Mouse (Mus musculus): ENCODE results near the gene Klhl29. TPM values are rescaled to one million over a fixed set of nuclear protein-coding genes. Genes with fewer than 3 reads are reported as not detected.

Klhl29 gene
- polyA plus RNA-seq, 1 experiment from 2014 or later: 2.3 TPM

DNA sequence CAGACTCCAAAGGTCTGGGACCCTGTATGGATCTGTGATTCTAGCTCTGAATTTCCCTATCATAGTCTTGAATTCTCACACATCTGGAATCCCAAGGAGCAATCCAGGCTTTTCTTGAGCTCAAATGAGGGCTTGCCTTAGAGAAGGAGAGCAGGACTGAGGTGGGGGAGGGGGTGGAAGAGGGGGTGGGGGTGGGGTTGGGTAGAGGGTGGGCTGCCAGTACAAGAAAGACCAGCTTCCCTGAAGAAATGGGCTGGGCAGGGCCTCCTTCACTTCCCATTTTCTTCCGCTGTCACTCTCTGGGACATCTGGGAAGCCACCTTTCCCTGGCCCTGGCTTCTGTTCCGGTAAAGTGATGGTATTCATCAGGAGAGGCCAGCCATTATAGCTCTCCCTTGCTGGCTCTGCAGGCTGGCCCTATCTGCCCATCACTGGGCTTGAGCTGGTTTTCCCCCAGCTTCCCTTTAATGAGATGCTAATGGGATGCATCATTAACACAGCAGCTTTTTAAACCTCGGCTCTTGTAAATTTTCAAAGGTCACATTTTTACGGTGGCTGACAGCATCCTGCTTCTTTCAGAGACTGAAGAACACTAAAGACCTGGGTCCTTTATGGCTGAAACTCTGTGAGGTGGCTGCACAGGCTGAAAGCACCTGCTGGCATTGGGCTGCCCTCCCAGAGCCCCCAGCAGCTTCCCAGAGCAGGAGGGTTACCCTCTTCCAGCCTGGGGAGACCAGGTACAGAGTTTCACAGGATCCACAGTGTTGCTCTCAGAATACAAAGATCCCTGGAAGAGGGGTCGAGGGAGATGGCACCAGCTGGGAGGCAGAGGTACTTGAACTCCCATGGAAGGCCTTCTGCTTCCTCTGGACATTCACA, 231.3 kb downstream of the Klhl29 start:
- H3K27ac ChIP-seq: peak overlapping the region; percentile 33; the same call in 1 of the 2 replicates
- no peaks in the 10 kb centered on the region for H3K9me3 ChIP-seq
- 0 out of 2 replicates have a peak overlapping the region, but pooled peaks have one; percentile 19 for H3K9ac ChIP-seq
- H3K36me3 ChIP-seq: peaks cover 12% of the 10 kb centered on the region; the same call in 1 of the 2 replicates
- H3K27me3 ChIP-seq: no peaks in the 10 kb centered on the region
- H3K4me1 ChIP-seq: peaks cover 32% of the 10 kb centered on the region
- H3K4me2 ChIP-seq (replicated peaks): no peak overlapping the region
- 16% methylated on average over 5 of the region's 5 CpGs for whole genome bisulfite sequencing
- H3K4me3 ChIP-seq: no peak overlapping the region
- ATAC-seq (ENCODE audit: low FRiP score, low read depth): no peak

GRCm38 (mm10) chr12:5143224-5143623, 232.3 kb downstream of the Klhl29 start:
- no peak; the same call in 1 of the 2 replicates for ATAC-seq (ENCODE audit: low FRiP score, low read depth)
- Histone ChIP-seq H3K36me3 (peaks cover 7% of the 10 kb centered on the region; the same call in 1 of the 2 replicates), H3K4me2 (replicated peaks) (no peak overlapping the region), H3K27ac (peak overlapping the region; percentile 33), H3K9me3 (no peaks in the 10 kb centered on the region), H3K27me3 (no peaks in the 10 kb centered on the region), H3K4me3 (no peak overlapping the region), H3K4me1 (peaks cover 32% of the 10 kb centered on the region), H3K9ac (no peak overlapping the region)
- 45% methylated on average over 5 of the region's 5 CpGs for WGBS

DNA sequence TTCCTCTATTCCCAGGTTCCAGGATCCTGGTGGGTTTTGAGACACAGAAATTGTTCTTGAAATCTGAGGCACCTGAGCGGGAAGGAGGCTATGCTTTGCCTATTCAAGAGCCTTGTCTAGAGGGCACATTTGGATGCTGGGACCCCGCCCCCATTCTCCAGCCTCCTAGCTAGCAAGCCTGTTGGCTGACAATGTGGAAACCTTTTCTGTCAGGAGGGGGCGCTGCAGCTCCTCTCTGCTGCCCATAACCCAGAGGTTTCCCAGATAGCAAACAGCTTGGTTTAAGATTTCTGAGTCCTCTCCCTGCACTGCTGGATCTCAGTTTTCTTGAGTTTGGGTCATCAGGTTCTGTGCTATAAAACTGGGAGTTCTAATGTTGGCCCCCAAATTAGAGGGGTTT, 232.7 kb downstream of the Klhl29 start:
- peaks cover 7% of the 10 kb centered on the region; the same call in 1 of the 2 replicates for H3K36me3 ChIP-seq
- H3K9me3 ChIP-seq: no peaks in the 10 kb centered on the region
- H3K9ac ChIP-seq: no peak overlapping the region
- 11% methylated on average over 3 of the region's 3 CpGs for WGBS
- peak; percentile 72; the same call in 1 of the 2 replicates for ATAC-seq (ENCODE audit: low FRiP score, low read depth)
- peaks cover 32% of the 10 kb centered on the region for H3K4me1 ChIP-seq
- no peak overlapping the region for H3K4me2 ChIP-seq (replicated peaks)
- H3K27ac ChIP-seq: peak overlapping the region; percentile 33; the same call in 1 of the 2 replicates
- H3K27me3 ChIP-seq: no peaks in the 10 kb centered on the region
- no peak overlapping the region for H3K4me3 ChIP-seq

DNA sequence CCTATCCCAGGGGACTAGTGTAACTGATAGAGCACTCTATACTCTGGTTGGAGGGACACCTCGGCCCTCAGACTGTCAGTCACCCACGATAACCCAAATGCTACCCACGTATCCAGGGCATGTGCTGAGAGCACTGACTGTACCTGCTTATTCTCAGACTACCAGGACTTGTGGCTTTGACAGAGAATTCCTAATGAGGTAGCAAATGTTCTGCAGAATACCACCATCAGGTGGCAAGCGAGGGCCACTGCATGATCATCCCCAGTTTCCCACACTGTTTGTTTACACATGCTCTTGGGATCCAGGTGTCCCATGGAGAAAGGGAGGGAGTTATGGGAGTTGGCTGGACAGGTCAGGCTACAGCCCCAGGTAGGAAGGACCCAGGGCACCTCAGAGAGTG, 234.4 kb downstream of the Klhl29 start:
- peaks cover 29% of the 10 kb centered on the region for H3K4me1 ChIP-seq
- H3K27ac ChIP-seq: no peak overlapping the region
- H3K4me3 ChIP-seq: no peak overlapping the region
- no peaks in the 10 kb centered on the region for H3K9me3 ChIP-seq
- no peak for ATAC-seq (ENCODE audit: low FRiP score, low read depth)
- no peaks in the 10 kb centered on the region for H3K27me3 ChIP-seq
- WGBS: 60% methylated on average over 4 of the region's 4 CpGs
- H3K36me3 ChIP-seq: peaks cover 22% of the 10 kb centered on the region
- H3K4me2 ChIP-seq (replicated peaks): no peak overlapping the region
- H3K9ac ChIP-seq: no peak overlapping the region

DNA sequence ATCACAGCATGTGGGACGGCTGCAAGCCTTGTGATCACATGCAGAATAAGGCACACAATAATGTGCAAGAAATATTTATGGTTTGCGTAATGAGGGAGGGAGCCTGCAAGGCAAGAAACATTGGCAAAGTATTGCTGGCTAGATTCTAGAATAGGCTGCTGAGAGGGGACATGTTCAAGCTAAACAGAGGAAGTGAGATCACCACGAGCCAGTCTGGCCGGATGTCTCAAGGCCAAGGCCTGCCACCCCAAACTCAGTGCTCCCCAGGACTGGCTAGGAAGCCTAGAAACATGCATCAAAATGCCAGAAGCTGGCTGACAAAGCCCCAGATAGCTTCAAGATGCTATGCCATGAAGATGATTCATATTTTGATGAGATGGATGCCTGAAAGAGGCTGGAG, 236.2 kb downstream of the Klhl29 start:
- Histone ChIP-seq H3K9ac (no peak overlapping the region), H3K27me3 (no peaks in the 10 kb centered on the region), H3K4me2 (replicated peaks) (no peak overlapping the region), H3K4me1 (peaks cover 22% of the 10 kb centered on the region), H3K36me3 (peaks cover 31% of the 10 kb centered on the region), H3K4me3 (no peak overlapping the region), H3K9me3 (no peaks in the 10 kb centered on the region), H3K27ac (no peak overlapping the region)
- no peak for ATAC-seq (ENCODE audit: low FRiP score, low read depth)
- 64% methylated on average over 4 of the region's 4 CpGs for WGBS

DNA sequence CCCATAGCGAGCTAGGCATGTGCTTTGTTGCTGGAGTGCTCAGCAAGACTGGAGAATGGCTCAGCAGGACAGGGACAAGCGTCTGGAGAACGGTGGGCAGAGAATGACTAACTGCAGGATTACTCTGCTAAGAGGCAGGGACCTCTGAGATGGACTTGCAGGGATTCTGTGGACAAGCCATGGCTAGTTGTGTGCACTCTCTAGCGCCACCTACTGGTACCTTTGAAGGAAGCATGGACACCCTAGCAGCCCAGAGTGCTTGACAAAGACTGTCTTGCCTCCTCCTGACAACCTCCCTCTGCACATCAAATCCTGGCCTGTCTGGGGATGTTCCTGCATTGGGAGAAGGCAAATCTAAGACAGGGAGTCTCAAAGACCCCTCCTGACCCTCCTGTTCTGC, 239.2 kb downstream of the Klhl29 start:
- no peak for ATAC-seq (ENCODE audit: low FRiP score, low read depth)
- Histone ChIP-seq H3K27me3 (no peaks in the 10 kb centered on the region), H3K9me3 (no peaks in the 10 kb centered on the region), H3K4me2 (replicated peaks) (no peak overlapping the region), H3K4me3 (no peak overlapping the region), H3K27ac (no peak overlapping the region), H3K36me3 (peaks cover 41% of the 10 kb centered on the region), H3K4me1 (peaks cover 4% of the 10 kb centered on the region; the same call in 1 of the 2 replicates), H3K9ac (no peak overlapping the region)
- 31% methylated on average over 4 of the region's 4 CpGs for WGBS

GRCm38 (mm10) chr12:5129190-5129589, 246.3 kb downstream of the Klhl29 start:
- no peak overlapping the region for H3K9ac ChIP-seq
- 88% methylated on average over 4 of the region's 4 CpGs for WGBS
- H3K4me3 ChIP-seq: no peak overlapping the region
- H3K4me2 ChIP-seq (replicated peaks): no peak overlapping the region
- H3K9me3 ChIP-seq: no peaks in the 10 kb centered on the region
- no peaks in the 10 kb centered on the region for H3K27me3 ChIP-seq
- no peak overlapping the region for H3K27ac ChIP-seq
- ATAC-seq (ENCODE audit: low FRiP score, low read depth): no peak
- H3K4me1 ChIP-seq: no peaks in the 10 kb centered on the region
- peaks cover 42% of the 10 kb centered on the region for H3K36me3 ChIP-seq

DNA sequence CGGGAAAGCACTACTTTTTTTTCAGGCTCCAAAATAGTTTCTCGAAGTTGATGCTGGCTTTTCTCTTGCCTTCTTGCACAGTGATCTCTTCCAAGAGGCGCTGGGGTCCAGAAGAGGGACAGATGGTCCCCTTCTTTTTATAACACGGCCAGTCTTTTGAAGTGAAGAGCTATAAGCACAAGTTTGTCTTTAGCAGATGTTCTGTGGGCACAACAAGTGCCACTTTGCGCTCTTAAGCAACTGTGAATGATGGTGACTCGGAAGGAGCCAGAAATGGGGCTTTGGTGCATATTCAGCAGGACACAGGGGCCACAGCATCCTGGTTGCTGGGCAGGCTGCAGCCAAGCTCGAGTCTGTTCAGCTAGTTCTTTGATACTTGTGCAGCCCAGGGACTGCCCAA, 249.6 kb downstream of the Klhl29 start:
- Histone ChIP-seq H3K36me3 (peaks cover 32% of the 10 kb centered on the region), H3K4me2 (replicated peaks) (no peak overlapping the region), H3K9me3 (no peaks in the 10 kb centered on the region), H3K4me1 (no peaks in the 10 kb centered on the region), H3K9ac (no peak overlapping the region), H3K4me3 (no peak overlapping the region), H3K27ac (no peak overlapping the region), H3K27me3 (no peaks in the 10 kb centered on the region)
- no peak for ATAC-seq (ENCODE audit: low FRiP score, low read depth)
- 80% methylated on average over 7 of the region's 7 CpGs for WGBS

DNA sequence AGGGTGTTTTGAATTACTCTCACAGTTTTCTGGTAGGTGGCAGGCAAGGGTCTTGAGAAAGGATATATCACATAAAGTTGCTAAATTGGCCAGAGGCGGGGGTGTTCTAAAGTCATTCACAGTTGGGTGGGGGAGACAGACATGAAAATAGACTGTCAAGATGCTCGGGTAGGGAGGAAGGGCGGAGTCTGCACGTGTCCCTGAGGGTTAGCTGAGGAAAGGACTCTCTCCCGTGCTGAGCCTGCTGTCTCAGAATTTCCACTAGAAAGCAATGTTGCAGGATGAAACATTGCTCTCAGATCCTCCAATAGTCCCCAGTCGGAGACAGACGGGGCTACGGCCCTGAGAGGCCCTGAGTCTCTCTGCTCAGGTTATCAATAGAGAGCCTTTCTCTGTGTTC, 252.5 kb downstream of the Klhl29 start:
- WGBS: 54% methylated on average over 8 of the region's 8 CpGs
- H3K27me3 ChIP-seq: no peaks in the 10 kb centered on the region
- H3K9me3 ChIP-seq: no peaks in the 10 kb centered on the region
- peaks cover 19% of the 10 kb centered on the region for H3K4me1 ChIP-seq
- H3K27ac ChIP-seq: no peak overlapping the region
- no peak for ATAC-seq (ENCODE audit: low FRiP score, low read depth)
- H3K36me3 ChIP-seq: peaks cover 23% of the 10 kb centered on the region
- H3K4me2 ChIP-seq (replicated peaks): no peak overlapping the region
- no peak overlapping the region for H3K9ac ChIP-seq
- no peak overlapping the region for H3K4me3 ChIP-seq

DNA sequence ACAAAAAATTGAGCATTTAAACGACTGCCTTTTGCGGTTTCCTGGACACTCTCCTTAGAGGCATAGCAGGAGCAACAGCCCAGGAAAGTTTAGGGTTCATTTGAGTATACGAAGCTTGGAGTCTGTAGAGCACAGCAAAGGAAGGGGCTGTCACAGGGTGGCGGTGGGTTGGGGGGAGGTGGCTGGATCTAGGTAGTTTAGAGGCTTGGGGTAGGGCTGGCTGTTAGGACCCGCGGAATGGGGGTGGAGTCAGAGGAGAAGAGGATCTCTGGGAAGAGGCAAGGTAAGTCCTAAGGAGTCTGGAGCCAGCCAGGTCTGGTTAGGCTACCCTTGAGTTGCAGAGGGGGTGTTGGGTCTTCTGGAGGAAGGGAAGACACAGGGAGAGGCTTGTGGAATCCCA, 255.2 kb downstream of the Klhl29 start:
- no peak overlapping the region for H3K4me3 ChIP-seq
- H3K27ac ChIP-seq: no peak overlapping the region
- no peaks in the 10 kb centered on the region for H3K27me3 ChIP-seq
- peaks cover 19% of the 10 kb centered on the region for H3K4me1 ChIP-seq
- no peak for ATAC-seq (ENCODE audit: low FRiP score, low read depth)
- H3K4me2 ChIP-seq (replicated peaks): peak overlapping the region; percentile 51
- no peaks in the 10 kb centered on the region for H3K9me3 ChIP-seq
- H3K36me3 ChIP-seq: peaks cover 2% of the 10 kb centered on the region; the same call in 1 of the 2 replicates
- WGBS: 45% methylated on average over 6 of the region's 6 CpGs
- no peak overlapping the region for H3K9ac ChIP-seq

DNA sequence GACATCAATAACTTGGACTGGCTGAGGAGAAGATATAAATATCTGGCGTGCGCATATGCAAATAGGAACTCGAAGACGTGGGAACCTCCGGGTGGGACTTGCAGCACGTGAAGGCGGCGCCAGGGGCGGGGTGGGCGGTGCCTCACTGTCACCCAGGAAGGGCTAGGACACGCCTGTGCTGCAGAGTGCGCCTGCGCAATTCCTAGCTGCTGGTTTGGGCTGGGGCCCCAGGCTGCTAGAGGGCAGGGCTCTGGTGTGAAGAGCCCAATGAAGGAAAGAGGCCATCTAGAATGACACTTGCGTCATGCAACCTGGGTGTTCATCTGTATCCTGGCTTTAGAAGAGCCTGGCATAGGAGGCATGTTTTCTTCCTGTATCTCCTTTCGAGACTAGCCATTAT, 255.8 kb downstream of the Klhl29 start:
- H3K27me3 ChIP-seq: no peaks in the 10 kb centered on the region
- H3K9ac ChIP-seq: no peak overlapping the region
- ATAC-seq (ENCODE audit: low FRiP score, low read depth): peak; percentile 83; the same call in 1 of the 2 replicates
- H3K9me3 ChIP-seq: no peaks in the 10 kb centered on the region
- peaks cover 19% of the 10 kb centered on the region for H3K4me1 ChIP-seq
- peaks cover 2% of the 10 kb centered on the region; the same call in 1 of the 2 replicates for H3K36me3 ChIP-seq
- H3K4me3 ChIP-seq: peak overlapping the region; percentile 11; the same call in 1 of the 2 replicates
- peak overlapping the region; percentile 51 for H3K4me2 ChIP-seq (replicated peaks)
- H3K27ac ChIP-seq: no peak overlapping the region
- WGBS: 11% methylated on average over 15 of the region's 15 CpGs

- ATAC-seq (ENCODE audit: low FRiP score, low read depth): no peak
- 42% methylated on average over 9 of the region's 9 CpGs for WGBS
Observed at GRCm38 (mm10) chr12:5119286-5119685, 256.2 kb downstream of the Klhl29 start.

More at GRCm38 (mm10) chr12:5119286-5119685, 256.2 kb downstream of the Klhl29 start:
- Histone ChIP-seq H3K36me3 (peaks cover 2% of the 10 kb centered on the region; the same call in 1 of the 2 replicates), H3K9ac (no peak overlapping the region), H3K27ac (no peak overlapping the region), H3K4me1 (peaks cover 19% of the 10 kb centered on the region), H3K27me3 (no peaks in the 10 kb centered on the region), H3K4me3 (peak overlapping the region; percentile 11; the same call in 1 of the 2 replicates), H3K4me2 (replicated peaks) (peak overlapping the region; percentile 51), H3K9me3 (no peaks in the 10 kb centered on the region)
